Mouse (Mus musculus): ENCODE results near the gene Dvl2. TPM values are rescaled to one million over a fixed set of nuclear protein-coding genes. Genes with fewer than 3 reads are reported as not detected.
A peak's percentile ranks its signal among the peaks of the same experiment; 100 is the strongest.
"Not testable (repeated sequence)": the region's sequence is repeated elsewhere in the genome, so short reads cannot be mapped to it uniquely, and the experiment has no call there.

The Dvl2 gene
- total RNA-seq, 2 experiments from 2014 or later, result 3.3 to 4.6 TPM

- intact Hi-C loops (cut with DNase I), result loop anchor here (10.0 kb wide), 2 partner anchors 584 to 656 kb away; partner anchors contain the start of genes Eno3, Kdm6b and Pfn1
- no peak for DNase-seq
Measured at GRCm38 (mm10) chr11:69998567-69999491, 1.6 kb upstream of the Dvl2 start.

- DNase-seq, result peak in 1 of 2 experiments; percentile 2
- intact Hi-C loops (cut with DNase I), result loop anchor here (10.0 kb wide), 2 partner anchors 585 to 655 kb away; partner anchors contain the start of genes Eno3, Kdm6b and Pfn1
Measured at GRCm38 (mm10) chr11:69999666-70000065, 729 bp upstream of the Dvl2 start.

- intact Hi-C loops (cut with DNase I), result no loop called here
- no peak for DNase-seq
Measured at GRCm38 (mm10) chr11:70001159-70001558, 764 bp downstream of the Dvl2 start.

GRCm38 (mm10) chr11:70001865-70002264 is 1.5 kb downstream of the Dvl2 start:
- intact Hi-C loops (cut with DNase I), result no loop called here
- peak in 1 of 2 experiments; percentile 4 for DNase-seq

- DNase-seq, result no peak
- intact Hi-C loops (cut with DNase I), result no loop called here
Measured at GRCm38 (mm10) chr11:70002471-70002870, 2.1 kb downstream of the Dvl2 start.

- intact Hi-C loops (cut with DNase I), result loop anchor here (5.0 kb wide), 1 partner anchor 73 kb away; no protein-coding TSS in a partner anchor
- DNase-seq, result peak in 1 of 2 experiments; percentile 3
Measured at GRCm38 (mm10) chr11:70005521-70005920, 5.1 kb downstream of the Dvl2 start.

GRCm38 (mm10) chr11:70010033-70010432 is 9.6 kb downstream of the Dvl2 start:
- intact Hi-C loops (cut with DNase I), result no loop called here
- no peak for DNase-seq

- intact Hi-C loops (cut with DNase I), result no loop called here
- no peak for DNase-seq
Measured at GRCm38 (mm10) chr11:70010548-70010947, 10.2 kb downstream of the Dvl2 start.

GRCm38 (mm10) chr11:70010961-70011360 is 10.6 kb downstream of the Dvl2 start:
- intact Hi-C loops (cut with DNase I), result no loop called here
- DNase-seq, result no peak

GRCm38 (mm10) chr11:70012931-70013330 is 12.5 kb downstream of the Dvl2 start:
- intact Hi-C loops (cut with DNase I), result no loop called here
- no peak for DNase-seq

- DNase-seq, result no peak
- intact Hi-C loops (cut with DNase I), result no loop called here
Measured at GRCm38 (mm10) chr11:70013408-70013807, 13.0 kb downstream of the Dvl2 start.

- intact Hi-C loops (cut with DNase I), result no loop called here
- no peak for DNase-seq
Measured at GRCm38 (mm10) chr11:70014051-70014450, 13.7 kb downstream of the Dvl2 start.

- intact Hi-C loops (cut with DNase I), result no loop called here
Measured at GRCm38 (mm10) chr11:70014880-70015558, 14.6 kb downstream of the Dvl2 start, which contains the start of gene Acadvl. Gene Acadvl (minus strand): TSS chr11:70015411.

GRCm38 (mm10) chr11:70015677-70016076 is 15.3 kb downstream of the Dvl2 start:
- intact Hi-C loops (cut with DNase I), result no loop called here
- no peak for DNase-seq

More at GRCm38 (mm10) chr11:70014880-70015558, 14.6 kb downstream of the Dvl2 start, which contains the start of gene Acadvl:
- DNase-seq, result peak; percentile 81 to 86

GRCm38 (mm10) chr11:70016177-70016576 is 15.8 kb downstream of the Dvl2 start:
- DNase-seq; intact Hi-C loops (cut with DNase I): not testable (repeated sequence)

GRCm38 (mm10) chr11:70016669-70017068 is 16.3 kb downstream of the Dvl2 start, which contains the start of gene Dlg4:
Gene Dlg4 (plus strand): TSS chr11:70016942.
- intact Hi-C loops (cut with DNase I), result no loop called here
- no peak for DNase-seq

GRCm38 (mm10) chr11:70017199-70017767 is 16.9 kb downstream of the Dvl2 start:
- no peak for DNase-seq
- intact Hi-C loops (cut with DNase I), result no loop called here

- intact Hi-C loops (cut with DNase I), result no loop called here
- peak in 1 of 2 experiments; percentile 42 for DNase-seq
Measured at GRCm38 (mm10) chr11:70018131-70018990, 18.0 kb downstream of the Dvl2 start.

GRCm38 (mm10) chr11:70019495-70020021 is 19.2 kb downstream of the Dvl2 start:
- DNase-seq, result no peak
- intact Hi-C loops (cut with DNase I), result no loop called here

Measured in gastrocnemius, postnatal 36 days (tissue).